Mouse (Mus musculus) gastrocnemius, postnatal 14 days (tissue): ENCODE measurements around the gene Cryba1. TPM values are rescaled to one million over a fixed set of nuclear protein-coding genes. Genes with fewer than 3 reads are reported as not detected.
"Not testable (repeated sequence)": the region's sequence is repeated elsewhere in the genome, so short reads cannot be mapped to it uniquely, and the experiment has no call there.

ENCODE experiments used
- DNase-seq: peaks from one replicate; pipeline ENCODE4 v3.0.0; 2021; ENCODE audit warnings: mixed read lengths
- intact Hi-C: fragments of 180-260 bp; cut with DNase I; formaldehyde crosslinking; loops from one replicate; pipeline ENCODE4 v1.15.1; 2025; ENCODE audit warnings: low total_unique reads
- long read RNA-seq, 2 experiments: library from polyadenylated mRNA; stranded (forward); transcript quantifications; one replicate each; pipeline ENCODE4 v2.0.0; 2021
- total RNA-seq, 2 experiments: library from RNA; stranded (reverse); gene quantifications; 2 replicates each; pipeline ENCODE4 v1.2.3; 2021

The Cryba1 gene
- total RNA-seq: not detected
- long read RNA-seq, experiment 1: 0 reads
- long read RNA-seq, experiment 2: 0 reads

DNA sequence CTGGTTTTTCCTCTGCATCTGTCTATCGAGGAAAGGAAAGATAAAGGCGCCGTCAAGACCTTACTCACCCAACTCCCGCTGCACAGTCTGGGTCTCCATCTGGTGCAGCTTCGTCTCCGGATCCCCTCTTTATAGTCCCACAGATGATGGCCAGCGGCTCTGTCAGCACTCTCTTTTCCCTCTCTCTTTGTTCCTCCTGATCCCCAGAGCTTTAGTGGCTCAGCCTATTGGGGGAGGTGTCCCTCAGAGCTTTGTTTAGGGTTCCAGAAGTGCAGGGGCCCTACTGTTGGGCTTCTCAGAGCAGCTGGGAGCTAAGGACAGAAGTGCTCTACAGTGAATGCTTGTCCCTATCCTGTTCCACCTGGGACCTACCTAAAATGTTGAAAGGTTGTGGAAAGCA is at the start of gene Cryba1:
Gene Cryba1 (minus strand): TSS at position 101 of the 400 bp plus-strand sequence.
- DNase-seq: no peak
- intact Hi-C loops: no loop called here

DNA sequence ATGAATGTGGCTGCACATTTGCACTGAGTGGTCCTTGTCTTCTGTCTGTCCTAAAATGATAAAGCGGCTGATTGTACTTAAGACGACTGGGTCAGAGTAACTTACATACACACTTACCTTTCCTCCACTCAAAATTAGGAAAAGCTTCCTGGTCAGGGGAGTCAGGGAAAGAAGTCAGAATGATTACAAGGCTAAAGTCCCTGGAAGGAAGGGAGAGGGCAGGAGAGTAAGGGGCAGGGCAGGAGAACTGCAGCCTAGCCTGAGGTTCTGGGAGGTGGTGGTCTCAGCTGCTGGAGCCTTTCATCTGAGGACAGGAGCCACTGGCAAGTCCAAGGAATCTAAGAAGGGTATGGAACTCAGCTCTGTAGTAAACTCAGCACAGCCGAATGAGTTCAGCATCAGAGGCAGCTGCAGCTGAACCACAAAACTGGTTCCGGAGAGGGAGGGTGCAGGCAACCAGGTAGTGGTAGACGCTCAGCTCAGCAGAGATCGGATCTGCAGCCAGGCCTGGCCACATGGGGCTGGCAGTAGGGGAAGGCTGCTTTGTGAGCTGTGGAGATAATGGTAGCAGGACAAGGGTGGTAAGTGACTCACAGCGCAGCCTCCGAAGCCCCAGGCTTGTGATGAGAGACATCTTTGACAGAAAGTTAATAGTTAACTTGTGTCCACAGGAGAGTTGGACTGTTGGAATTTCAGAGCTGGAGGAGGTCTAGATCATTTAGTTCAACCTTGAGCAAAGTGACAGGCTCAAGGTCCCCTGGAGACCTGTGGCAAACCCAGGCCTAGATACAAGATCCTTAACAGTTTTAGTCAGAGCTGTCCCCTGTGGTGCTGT is 47.0 kb upstream of the Cryba1 start:
- intact Hi-C loops: no loop called here
- no peak for DNase-seq

DNA sequence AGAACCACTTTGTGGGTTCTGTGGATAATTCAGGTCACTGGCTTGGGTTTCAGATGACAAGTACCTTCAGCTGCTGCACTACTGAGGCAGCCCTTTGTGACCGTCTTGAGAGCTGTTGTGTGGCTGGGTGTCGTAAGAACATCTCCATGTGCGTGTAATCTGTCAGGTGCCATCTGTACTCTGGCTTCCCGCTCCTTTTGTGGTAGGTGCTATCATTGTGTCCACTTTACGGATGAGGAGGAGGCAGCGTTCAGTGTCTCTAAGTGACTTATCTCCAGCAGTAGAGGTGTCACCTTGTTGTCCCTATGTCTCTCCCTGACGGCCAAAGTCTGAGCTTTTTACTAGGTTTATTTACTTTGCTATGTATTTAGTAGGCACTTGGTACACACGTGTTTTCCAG is 45.3 kb upstream of the Cryba1 start:
- DNase-seq: no peak

DNA sequence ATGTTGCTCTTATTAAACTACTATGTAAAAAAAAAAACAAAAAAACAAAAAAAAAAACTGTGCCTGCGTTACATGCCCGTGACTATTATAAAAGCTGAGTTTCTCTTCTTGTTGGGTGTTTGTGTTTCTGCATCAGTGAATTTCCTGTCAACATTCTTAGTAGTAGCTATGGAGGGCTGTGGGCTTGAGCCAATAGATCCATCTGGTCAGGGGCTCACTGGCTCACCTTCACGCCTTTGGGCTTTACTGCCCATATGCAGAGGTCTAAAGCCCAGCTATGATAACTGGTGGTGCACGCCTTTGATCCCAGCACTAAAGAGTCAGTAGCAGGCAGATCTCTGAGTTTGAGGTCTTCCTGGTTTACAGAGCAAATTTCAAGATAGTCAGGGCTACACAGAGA is 44.4 kb upstream of the Cryba1 start:
- no peak for DNase-seq
- intact Hi-C loops: no loop called here

More for the DNA sequence above, 45.3 kb upstream of the Cryba1 start:
- intact Hi-C loops: no loop called here

DNA sequence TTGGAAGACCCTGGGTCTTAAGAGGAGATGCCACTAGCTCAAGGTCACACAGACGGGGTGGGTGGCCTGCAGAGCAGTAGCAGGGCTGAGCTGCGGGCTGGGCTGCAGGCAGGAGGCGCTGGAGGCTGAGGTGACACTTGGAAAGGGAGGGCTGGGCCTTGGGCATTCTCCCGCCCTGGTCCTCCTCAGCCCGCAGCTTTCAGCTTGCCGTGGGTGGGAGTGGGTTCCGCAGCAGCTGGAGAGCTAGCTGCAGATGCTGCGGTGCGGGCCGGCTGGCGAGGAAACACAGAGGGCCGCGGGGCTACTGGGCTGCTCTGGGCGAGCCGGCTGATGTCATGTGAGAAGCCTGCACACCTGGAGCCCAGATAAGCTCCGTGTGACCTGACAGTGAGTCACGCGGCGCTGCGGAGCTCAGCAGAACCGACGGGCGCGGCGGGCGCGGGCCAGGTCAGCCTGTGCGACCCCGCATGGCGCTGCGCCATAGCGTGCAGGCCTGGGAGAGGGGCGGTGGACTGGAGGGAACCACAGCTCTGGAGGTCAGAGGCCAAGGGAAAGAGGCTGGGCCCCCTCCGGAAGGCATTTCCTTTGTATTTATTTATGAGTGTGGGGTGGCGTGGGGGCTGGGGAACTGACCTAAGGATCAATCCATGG is 41.4 kb upstream of the Cryba1 start:
- DNase-seq: peak; percentile 40
- intact Hi-C loops: no loop called here

DNA sequence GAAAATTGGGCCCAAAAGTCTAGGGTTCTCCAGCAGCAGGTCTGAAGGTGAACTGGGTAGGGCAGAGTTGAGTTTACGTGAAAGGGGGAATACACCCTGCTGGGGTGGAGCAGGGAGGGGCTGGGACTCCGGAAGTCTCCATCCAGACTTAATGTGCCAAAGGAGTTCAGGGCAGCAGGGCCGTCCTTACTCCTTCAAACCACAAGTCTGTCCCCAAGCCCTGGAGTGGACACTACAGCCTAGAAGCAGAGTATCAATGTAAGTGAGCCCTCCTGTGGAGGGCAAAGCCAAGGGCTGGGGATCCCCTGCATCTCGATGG is 40.3 kb upstream of the Cryba1 start:
- no peak for DNase-seq
- intact Hi-C loops: no loop called here

DNA sequence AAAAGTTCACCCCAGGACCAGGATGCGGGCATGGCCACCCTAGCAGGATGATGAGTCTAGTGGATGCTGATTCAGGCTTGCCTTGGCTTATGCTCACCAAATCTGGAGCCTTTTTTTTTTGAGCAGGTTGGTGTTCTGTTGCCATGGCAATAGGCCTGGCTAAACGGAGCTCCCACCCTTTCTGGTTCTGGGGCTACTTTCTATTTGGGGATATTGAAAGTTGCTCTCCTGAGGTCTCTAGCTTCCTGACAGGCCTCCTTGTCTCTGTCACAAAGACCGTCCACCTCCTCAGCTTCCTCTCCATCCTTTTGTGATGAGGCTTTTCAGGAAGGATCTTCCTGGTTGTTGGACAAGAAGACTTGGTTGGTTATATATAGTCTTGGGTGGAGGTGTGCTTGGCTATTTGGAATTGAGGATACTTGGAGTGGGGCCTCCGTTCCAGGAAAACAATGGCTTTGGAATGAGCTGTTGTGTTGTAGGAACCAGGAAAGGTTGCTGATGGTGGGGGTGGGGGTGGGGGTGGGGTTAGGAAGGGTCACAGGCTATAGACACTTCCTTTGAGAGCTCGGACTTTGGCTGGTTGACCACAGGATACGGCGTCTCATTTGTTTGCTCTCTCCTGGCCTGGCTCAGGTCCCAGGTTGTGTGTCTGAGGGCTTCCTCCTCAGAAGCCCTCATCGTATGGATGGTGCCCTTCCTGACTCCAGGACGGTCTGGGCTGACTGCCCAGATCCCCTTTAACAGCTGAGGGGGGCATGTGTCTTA is 39.8 kb upstream of the Cryba1 start:
- intact Hi-C loops: no loop called here
- no peak for DNase-seq

DNA sequence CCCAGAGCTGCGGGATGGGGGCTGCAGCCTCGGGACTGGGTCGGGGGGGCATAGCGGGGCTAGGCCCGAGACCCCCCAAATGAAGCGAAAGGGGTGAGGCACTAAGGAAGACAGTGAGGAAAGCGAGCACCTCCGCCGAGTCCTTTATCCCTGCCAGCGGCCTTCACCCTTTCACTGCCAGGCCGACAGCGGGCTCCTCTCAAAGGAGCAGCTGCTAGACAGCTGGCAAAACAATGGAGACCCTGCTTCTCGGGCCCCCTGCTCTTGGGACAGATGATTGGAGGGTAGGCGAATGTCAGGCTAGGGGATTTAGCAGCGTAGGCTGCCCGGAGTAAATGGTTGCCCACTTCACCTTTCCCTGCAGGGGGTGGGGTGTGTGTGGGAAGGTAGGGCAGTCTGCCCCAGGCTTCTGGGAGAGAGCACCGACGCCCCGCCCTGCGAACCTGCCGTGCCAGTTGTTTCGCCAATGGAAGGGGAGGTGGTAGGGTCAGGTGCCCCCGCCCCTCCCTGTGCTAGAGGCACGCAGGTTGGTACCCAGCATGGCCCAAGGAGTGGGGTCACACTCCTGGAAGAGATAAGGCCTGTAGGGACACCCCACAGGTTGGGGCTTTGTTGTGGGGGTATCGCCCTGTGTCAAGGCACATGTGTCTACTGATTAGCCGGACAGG is 38.7 kb upstream of the Cryba1 start:
- peak; percentile 39 for DNase-seq

DNA sequence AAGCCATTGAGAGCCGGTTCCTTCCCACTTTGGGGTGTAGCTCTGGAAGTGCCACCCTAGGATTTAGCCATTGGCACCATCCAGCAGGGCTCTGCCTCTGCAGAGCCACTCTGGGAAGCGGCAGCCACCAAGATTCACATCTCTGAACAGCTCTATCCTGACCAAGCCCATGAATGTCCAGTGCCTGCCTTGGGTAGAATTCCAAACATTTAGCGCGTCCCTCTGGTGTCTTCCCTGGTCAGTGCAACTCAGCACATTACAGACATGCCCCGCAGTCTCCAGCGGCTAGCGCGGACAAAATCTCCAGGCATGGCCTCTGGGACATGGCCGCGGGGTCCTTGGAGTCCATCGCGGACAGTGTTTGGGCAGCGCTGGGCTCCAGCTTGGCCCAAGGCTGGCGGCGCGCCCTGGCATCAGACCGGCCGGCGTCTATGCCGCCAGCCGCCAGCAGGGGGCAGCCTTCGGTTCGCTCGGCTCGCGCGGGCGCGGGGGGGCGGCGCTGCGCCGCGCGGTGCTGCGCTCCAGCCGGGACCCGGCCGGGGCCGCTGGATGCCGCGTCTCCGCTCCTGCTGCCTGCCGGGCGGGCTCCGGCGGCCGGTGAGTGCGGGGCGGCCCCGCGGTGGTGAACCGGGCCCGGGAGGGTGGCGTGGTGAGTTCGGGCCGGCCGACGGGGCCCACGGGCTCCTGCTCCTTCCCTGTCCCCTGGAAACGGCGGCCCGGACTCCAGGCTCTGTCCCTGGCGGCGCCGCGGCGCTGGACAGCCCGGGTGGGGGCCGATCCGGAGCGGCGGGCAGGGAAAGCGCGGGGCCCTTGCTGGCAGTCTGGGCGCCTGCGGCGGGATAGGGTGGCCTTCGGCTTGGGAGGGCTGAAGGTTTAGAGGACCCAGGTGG is 37.9 kb upstream of the Cryba1 start, which contains the start of gene Myo18a:
Gene Myo18a (plus strand): TSS at position 464 of the 890 bp plus-strand sequence.
- DNase-seq: peak; percentile 85
- intact Hi-C loops: loop anchor here (2.0 kb wide), 1 partner anchor 52 kb away; no protein-coding TSS in a partner anchor

More for the DNA sequence above, 38.7 kb upstream of the Cryba1 start:
- intact Hi-C loops: loop anchor here (2.0 kb wide), 1 partner anchor 51 kb away; no protein-coding TSS in a partner anchor

DNA sequence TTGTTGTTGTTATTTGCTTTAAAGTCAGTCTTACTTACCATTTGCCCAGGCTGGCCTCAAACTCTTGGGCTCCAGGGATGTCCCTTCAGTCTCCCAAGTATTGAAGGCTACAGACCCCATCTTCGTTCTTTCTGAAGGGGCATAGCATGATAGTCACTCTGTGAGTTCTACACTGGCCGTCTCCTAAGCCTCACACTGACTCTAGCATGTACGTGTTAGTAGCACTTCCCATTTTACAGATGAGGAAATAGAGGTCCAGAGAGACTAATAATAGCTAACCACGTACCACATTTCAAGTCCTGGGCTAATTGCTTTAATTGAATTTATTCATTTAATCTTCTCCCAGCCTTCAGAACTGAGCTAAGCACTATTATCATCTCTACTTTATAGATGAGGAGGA is 34.9 kb upstream of the Cryba1 start:
- DNase-seq: no peak
- intact Hi-C loops: no loop called here

DNA sequence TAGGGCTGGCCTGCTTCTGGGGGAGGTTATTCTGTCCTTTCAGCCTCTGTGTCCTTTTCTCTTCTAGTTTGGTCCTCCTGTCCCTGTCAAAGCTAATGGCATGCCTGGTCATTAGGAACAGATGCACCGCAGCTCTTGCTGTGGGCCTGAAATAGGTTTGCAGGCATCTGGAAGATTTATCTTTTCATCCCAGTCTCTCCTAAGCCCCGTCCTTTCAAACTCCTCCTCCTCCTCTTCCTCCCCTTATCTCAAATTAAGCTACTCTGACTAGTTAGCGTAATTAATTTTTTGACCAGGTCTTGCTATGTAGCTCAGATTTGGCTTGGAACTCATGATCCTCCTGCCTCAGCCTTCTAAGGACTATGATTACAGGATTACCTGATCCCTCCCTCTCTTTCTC is 28.4 kb upstream of the Cryba1 start:
- intact Hi-C loops: loop anchor here (5.0 kb wide), 1 partner anchor 34 kb away; the partner anchor contains the start of gene Gm10277
- DNase-seq: no peak

DNA sequence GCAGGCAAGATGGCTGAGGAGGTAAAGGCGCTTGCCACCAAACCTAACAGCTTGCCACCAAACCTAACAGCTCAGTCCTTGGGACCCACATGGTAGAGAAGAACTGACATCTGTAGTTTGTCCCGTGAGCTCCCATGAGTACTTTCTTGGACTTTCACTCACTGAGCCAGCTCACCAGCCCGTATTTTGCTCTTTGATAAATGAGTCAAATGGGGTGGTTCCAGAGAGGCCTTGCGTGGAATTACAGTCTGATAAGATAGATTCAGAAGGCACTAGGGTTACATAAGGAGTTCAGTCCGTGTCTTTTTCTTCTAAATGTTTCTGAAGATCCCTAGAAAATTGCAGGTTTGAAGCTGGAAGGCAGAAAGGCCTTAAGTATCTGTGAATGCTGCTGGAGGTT is 27.4 kb upstream of the Cryba1 start:
- no peak for DNase-seq
- intact Hi-C loops: loop anchor here (5.0 kb wide), 1 partner anchor 35 kb away; the partner anchor contains the start of gene Gm10277

DNA sequence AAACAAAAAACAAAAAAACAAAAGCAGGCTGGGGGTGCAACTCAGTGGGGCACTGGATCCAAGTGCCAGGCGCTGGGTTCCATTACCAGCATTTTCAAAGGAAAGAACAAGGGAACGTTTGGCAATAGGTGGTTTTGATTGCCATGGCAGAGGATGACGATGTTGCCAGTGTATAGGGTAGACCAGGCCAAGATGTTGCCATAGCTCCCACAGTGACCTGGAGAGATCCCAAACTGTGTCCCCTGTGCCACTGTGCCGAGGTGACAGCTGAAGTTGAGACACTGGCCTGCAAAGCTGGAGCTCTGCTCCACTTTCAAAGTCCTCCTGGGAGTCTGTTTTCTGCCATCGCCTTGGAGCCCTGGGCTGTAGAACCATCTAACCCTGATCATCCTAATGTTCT is 23.9 kb upstream of the Cryba1 start:
- DNase-seq: no peak
- intact Hi-C loops: no loop called here

DNA sequence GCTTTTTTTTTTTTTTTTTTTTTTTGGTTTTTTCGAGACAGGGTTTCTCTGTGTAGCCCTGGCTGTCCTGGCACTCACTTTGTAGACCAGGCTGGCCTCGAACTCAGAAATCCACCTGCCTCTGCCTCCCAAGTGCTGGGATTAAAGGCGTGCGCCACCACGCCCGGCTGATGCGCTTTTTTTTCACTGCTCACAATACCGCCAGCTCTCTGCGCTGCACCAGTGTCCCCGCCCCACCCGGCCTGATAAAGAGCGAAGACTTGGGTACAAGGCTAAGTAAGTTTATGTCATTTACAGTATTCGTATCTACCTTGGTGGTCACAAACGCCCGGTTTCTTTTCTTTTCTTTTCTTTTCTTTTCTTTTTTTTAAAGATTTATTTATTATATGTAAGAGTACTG is 22.0 kb upstream of the Cryba1 start:
- DNase-seq, intact Hi-C loops: not testable (repeated sequence)

DNA sequence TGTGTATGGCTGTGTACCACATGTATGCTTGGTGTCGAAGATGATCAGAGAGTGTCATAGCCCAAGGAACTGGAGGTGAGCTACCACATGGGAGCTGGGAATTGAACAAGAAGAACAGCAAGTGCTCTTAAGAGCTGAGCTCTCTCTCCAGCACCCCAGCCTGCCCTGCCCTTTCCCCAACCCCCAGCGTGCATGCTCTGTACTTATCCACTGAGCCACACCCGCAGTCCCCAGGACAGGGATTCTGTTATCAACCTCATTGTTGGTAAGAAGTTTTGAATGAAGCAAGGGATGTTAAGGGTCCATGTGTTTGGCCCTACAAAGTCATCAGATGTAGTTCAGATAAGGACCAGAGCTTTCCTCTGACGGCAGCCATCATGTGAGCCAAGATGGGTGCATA is 21.6 kb upstream of the Cryba1 start:
- no peak for DNase-seq
- intact Hi-C loops: no loop called here

DNA sequence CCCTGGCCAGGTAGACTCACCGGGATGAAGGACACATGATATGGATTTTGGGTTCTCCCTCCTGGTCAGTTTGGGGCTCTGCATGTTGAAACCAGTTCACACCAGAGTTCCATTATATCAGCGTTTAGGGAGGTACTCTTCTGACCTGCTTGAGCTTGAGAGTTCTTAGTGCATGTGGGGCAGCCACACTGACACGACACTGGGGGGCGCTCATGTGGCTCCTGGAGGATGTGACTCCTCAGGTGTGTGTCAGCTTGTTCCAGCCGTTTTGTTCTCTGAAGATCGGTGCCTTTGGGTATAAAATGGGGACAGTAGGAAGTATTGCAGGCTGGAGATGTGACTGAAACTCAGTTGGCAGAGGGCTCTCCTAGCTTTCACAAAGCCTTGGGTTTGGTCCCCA is 18.9 kb upstream of the Cryba1 start:
- DNase-seq: no peak
- intact Hi-C loops: no loop called here

DNA sequence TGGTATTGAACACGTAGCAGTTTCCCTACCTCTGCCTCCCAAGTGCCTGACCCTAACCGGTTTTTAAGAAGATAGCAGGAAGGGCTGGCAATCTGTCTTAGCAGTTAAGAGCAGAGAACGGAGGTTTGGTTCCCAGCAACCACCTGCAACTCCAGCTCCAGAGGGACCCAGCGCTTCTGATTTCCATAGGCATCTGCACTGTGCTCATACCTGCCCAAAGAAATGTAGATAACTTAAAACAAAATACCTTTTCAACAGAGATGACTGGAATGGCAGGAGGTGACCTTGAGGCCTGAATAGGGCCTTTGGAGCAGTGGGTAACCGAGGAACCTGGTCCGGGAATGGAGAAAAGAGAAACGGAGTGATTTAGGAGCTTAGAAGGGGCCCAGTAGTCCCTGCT is 13.5 kb upstream of the Cryba1 start:
- intact Hi-C loops: no loop called here
- DNase-seq: no peak

DNA sequence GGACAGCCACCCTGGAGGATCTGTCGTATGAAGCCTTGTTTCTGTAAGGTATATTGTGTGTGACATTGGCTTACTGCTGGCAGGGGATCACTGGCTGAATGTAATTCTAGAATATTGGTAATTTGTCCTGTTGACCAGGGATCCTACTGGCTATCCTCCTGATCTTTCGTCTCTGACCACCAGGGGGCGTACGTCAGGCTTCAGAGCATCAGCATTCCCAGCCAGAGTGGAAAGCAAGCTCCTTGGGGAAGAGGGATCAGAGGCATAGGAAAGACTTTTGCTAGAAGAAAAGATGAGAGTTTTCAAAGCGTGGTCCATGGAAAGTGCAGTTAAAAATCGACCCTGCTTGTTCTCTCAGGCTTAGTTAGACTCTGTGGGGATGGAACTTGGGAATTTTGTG is 12.2 kb upstream of the Cryba1 start:
- intact Hi-C loops: no loop called here
- peak; percentile 86 for DNase-seq

DNA sequence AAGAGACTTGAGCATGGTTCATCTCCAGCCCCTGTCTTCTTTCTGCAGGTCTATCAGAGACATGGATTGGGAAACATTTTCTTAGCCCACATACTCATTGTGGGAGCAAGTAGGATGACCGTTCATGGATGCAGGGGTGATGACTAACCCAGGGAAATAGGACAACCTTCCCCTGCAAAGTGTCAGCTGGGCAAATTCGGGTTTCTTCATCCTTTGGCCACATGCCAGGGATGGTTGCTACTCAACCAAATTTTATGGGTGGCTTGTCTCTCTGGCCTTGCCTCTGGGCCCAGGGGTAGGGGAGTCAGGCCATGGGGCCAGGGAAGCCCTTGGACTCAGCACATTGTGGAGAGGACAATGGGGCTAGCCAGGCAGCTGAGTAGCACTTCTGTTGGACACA is 3.5 kb upstream of the Cryba1 start:
- intact Hi-C loops: no loop called here

More for the DNA sequence above, 3.5 kb upstream of the Cryba1 start:
- no peak for DNase-seq
